Comparison of ENCODE assay signal across 29 mouse cellular contexts in the genomic region with DNA sequence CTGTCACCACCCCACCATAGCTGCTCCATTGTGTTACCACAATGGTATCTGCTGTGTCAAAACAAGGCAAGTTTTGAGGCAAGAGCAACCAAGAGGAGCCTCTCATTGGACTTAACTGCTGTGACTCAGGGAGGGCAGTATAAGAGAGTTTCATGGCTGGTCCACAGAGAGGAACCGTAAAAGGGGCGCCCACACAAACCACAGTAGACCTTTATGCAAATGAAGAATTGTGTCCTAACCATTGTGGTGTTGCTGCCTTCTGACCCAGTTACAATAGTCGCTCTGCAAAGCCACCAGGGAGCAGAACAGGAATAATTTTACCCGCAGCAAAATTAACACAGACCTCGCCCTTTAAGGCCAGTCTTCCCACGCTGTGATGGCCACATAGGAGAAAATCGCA. TPM values are rescaled to one million over a fixed set of nuclear protein-coding genes. Genes with fewer than 3 reads are reported as not detected.
"Had no signal": no experiment of that assay in that cellular context is flagged by ENCODE, and none has a peak within 500 bp of the region (broad histone marks: within the 10 kb centered on the region; RNA-seq: fewer than 3 reads in every experiment).

No protein-coding gene starts in this region.

- H3K9ac ChIP-seq: heart, embryonic 13.5 days; heart, embryonic 15.5 days; hindbrain, embryonic 12.5 days; hindbrain, embryonic 14.5 days; intestine, embryonic 15.5 days; limb, embryonic 12.5 days had no signal

- H3K4me2 ChIP-seq: heart, embryonic 11.5 days; heart, embryonic 13.5 days; heart, embryonic 15.5 days; hindbrain, embryonic 12.5 days; hindbrain, embryonic 14.5 days; intestine, embryonic 15.5 days; limb, embryonic 12.5 days had no signal

- ATAC-seq: hindbrain, embryonic 16.5 days; inflammation-experienced regulatory T-cells, adult 6 months; intestine, embryonic 15.5 days; intestine, postnatal 0 days had no signal

- H3K4me3 ChIP-seq: heart, adult 2 months; heart, embryonic 13.5 days; heart, embryonic 15.5 days; hindbrain, embryonic 12.5 days; intestine, embryonic 15.5 days; layer of hippocampus, adult 2 months; left cerebral cortex, adult 2 months; limb, embryonic 10.5 days; limb, embryonic 12.5 days had no signal

- H3K4me1 ChIP-seq: heart, embryonic 13.5 days; heart, embryonic 15.5 days; hindbrain, embryonic 12.5 days; intestine, embryonic 15.5 days; limb, embryonic 10.5 days; limb, embryonic 12.5 days had no signal

- H3K27me3 ChIP-seq: heart, embryonic 13.5 days; heart, embryonic 15.5 days; hindbrain, embryonic 12.5 days; intestine, embryonic 15.5 days; limb, embryonic 12.5 days had no signal

- H3K9me3 ChIP-seq: heart, embryonic 13.5 days; heart, embryonic 15.5 days; hindbrain, embryonic 12.5 days; intestine, embryonic 15.5 days; limb, embryonic 10.5 days; limb, embryonic 12.5 days had no signal

- H3K36me3 ChIP-seq: heart, embryonic 13.5 days; heart, embryonic 15.5 days; hindbrain, embryonic 12.5 days; intestine, embryonic 15.5 days; limb, embryonic 10.5 days; limb, embryonic 12.5 days had no signal

- H3K27ac ChIP-seq: heart, adult 2 months; heart, embryonic 13.5 days; heart, embryonic 15.5 days; hindbrain, embryonic 12.5 days; hindbrain, embryonic 14.5 days; intestine, embryonic 15.5 days; layer of hippocampus, adult 2 months; left cerebral cortex, adult 2 months; limb, embryonic 10.5 days; limb, embryonic 12.5 days had no signal

- DNase-seq: gastrocnemius, postnatal 14 days; gastrocnemius, postnatal 36 days; heart, adult 11 months; heart, adult 2 months; heart, postnatal 14 days; heart, postnatal 36 days; kidney, adult 18-20 months; kidney, adult 8-10 months; kidney, postnatal 10 days; kidney, postnatal 25 days; kidney, postnatal 4 days; liver had no signal

RNA-seq across cellular contexts. Expression of a gene that starts 29.2 kb away (rescaled TPM):
- polyA plus RNA-seq: gonadal fat pad, adult 2 months; heart, adult 2 months; heart, embryonic 11.5 days; heart, embryonic 13.5 days; heart, embryonic 15.5 days; heart, postnatal 0 days; hindbrain, embryonic 12.5 days; hindbrain, embryonic 14.5 days; hindbrain, embryonic 16.5 days; inflammation-experienced regulatory T-cells, adult 6 months; intestine, embryonic 15.5 days; intestine, postnatal 0 days; kidney, embryonic 14.5 days; limb, embryonic 10.5 days; limb, embryonic 12.5 days; limb, embryonic 14.5 days had no signal
